Mouse (Mus musculus) MEL (cell line): ENCODE data around the gene Commd7. TPM values are rescaled to one million over a fixed set of nuclear protein-coding genes. Genes with fewer than 3 reads are reported as not detected.
"Not testable (repeated sequence)": the region's sequence is repeated elsewhere in the genome, so short reads cannot be mapped to it uniquely, and the experiment has no call there.

Experiments used
- DNase-seq: peaks from one replicate; pipeline ENCODE4 v3.0.0; 2011; ENCODE audit warnings: low read depth, low spot score
- H3K27ac ChIP-seq: 2 replicates; pipeline ENCODE4 v1.5.1; 2012; ENCODE audit warnings: low read depth, mild to moderate bottlenecking, control low read depth, low read length, moderate library complexity; ENCODE audit not compliant: control insufficient read depth
- H3K27me3 ChIP-seq, 2 experiments: fragments of 150-350 bp in 1 of 2; sonication (generic) in 1 of 2; 2 replicates each; pipeline ENCODE4 v1.6.1; 2012; ENCODE audit warnings: low read length in 2 of 2, mild to moderate bottlenecking in 2 of 2, improper control_type of control experiment in 1 of 2, moderate library complexity in 1 of 2; ENCODE audit not compliant: insufficient read depth in 2 of 2, control insufficient read depth in 1 of 2
- H3K36me3 ChIP-seq, 2 experiments: 2 replicates each; pipeline ENCODE4 v1.6.1; 2012 to 2014; ENCODE audit warnings: low read length in 2 of 2, improper control_type of control experiment in 1 of 2, inconsistent platforms in 1 of 2, mild to moderate bottlenecking in 1 of 2; ENCODE audit not compliant: insufficient read depth in 2 of 2, control insufficient read depth in 1 of 2
- H3K4me1 ChIP-seq, 2 experiments: fragments of 150-350 bp in 1 of 2; sonication (generic) in 1 of 2; 2 replicates each; pipeline ENCODE4 v1.6.1; 2012; ENCODE audit warnings: low read length in 2 of 2, improper control_type of control experiment in 1 of 2, mild to moderate bottlenecking in 1 of 2; ENCODE audit not compliant: insufficient read depth in 2 of 2, control insufficient read depth in 1 of 2
- H3K4me3 ChIP-seq, 2 experiments: fragments of 150-350 bp in 1 of 2; sonication (generic) in 1 of 2; 2 replicates each; pipeline ENCODE4 v1.5.1; 2012; ENCODE audit warnings: low read depth in 2 of 2, low read length in 2 of 2, mild to moderate bottlenecking in 2 of 2, moderate library complexity in 2 of 2, control low read depth in 1 of 2, improper control_type of control experiment in 1 of 2; ENCODE audit not compliant: control insufficient read depth in 1 of 2, insufficient read depth in 1 of 2
- H3K79me2 ChIP-seq: 2 replicates; pipeline ENCODE4 v1.6.1; 2012; ENCODE audit warnings: mild to moderate bottlenecking, low read length, moderate library complexity; ENCODE audit not compliant: control insufficient read depth, poor library complexity, insufficient read depth
- H3K9ac ChIP-seq: 2 replicates; pipeline ENCODE4 v1.6.1; 2012; ENCODE audit warnings: low read depth, mild to moderate bottlenecking, control low read depth, low read length, moderate library complexity; ENCODE audit not compliant: control insufficient read depth, poor library complexity, severe bottlenecking
- H3K9me3 ChIP-seq: fragments of 150-350 bp; sonication (generic); replicated peaks from 2 replicates; pipeline ENCODE4 v1.6.1; 2012; ENCODE audit warnings: mild to moderate bottlenecking, low read length, improper control_type of control experiment, moderate library complexity; ENCODE audit not compliant: insufficient read depth
- BHLHE40 ChIP-seq: IDR thresholded peaks from 2 replicates; pipeline ENCODE4 v1.6.1; 2012; ENCODE audit warnings: low read depth, mild to moderate bottlenecking, inconsistent platforms, low read length, improper control_type of control experiment, borderline replicate concordance
- CHD2 ChIP-seq: IDR thresholded peaks from 2 replicates; pipeline ENCODE4 v1.6.1; 2011; ENCODE audit warnings: low read length, improper control_type of control experiment
- CTCF ChIP-seq, 3 experiments: IDR thresholded peaks in 2 of 3; conservative IDR thresholded peaks in 1 of 3; 2 replicates each; pipeline ENCODE4 v1.5.1; 2011 to 2012; ENCODE audit warnings: low read length in 3 of 3, low read depth in 2 of 3, mild to moderate bottlenecking in 2 of 3, improper control_type of control experiment in 1 of 3, inconsistent platforms in 1 of 3, mixed read lengths in 1 of 3, moderate library complexity in 1 of 3; ENCODE audit not compliant: control insufficient read depth in 1 of 3, insufficient read depth in 1 of 3, poor library complexity in 1 of 3, severe bottlenecking in 1 of 3
- E2F4 ChIP-seq: IDR thresholded peaks from 2 replicates; pipeline ENCODE4 v1.6.1; 2011; ENCODE audit warnings: low read depth, low read length, improper control_type of control experiment, borderline replicate concordance
- ELF1 ChIP-seq: IDR thresholded peaks from 2 replicates; pipeline ENCODE4 v1.6.1; 2014; ENCODE audit warnings: low read depth, mild to moderate bottlenecking, inconsistent platforms, low read length, improper control_type of control experiment, moderate library complexity
- ETS1 ChIP-seq: IDR thresholded peaks from 2 replicates; pipeline ENCODE4 v1.6.1; 2012; ENCODE audit warnings: low read depth, mild to moderate bottlenecking, inconsistent platforms, low read length, improper control_type of control experiment, moderate library complexity
- GATA1 ChIP-seq: IDR thresholded peaks from 2 replicates; pipeline ENCODE4 v1.6.1; 2011; ENCODE audit warnings: low read depth, low read length, improper control_type of control experiment
- HCFC1 ChIP-seq: IDR thresholded peaks from 2 replicates; pipeline ENCODE4 v1.6.1; 2012; ENCODE audit warnings: low read depth, mild to moderate bottlenecking, inconsistent platforms, low read length, improper control_type of control experiment, moderate library complexity
- JUND ChIP-seq: IDR thresholded peaks from 2 replicates; pipeline ENCODE4 v1.6.1; 2011; ENCODE audit warnings: low read depth, mild to moderate bottlenecking, improper control_type of control experiment, low read length
- KAT2A ChIP-seq: conservative IDR thresholded peaks from 2 replicates; pipeline ENCODE4 v1.6.1; 2012; ENCODE audit warnings: low read depth, low read length, improper control_type of control experiment, inconsistent platforms
- MAX ChIP-seq: IDR thresholded peaks from 2 replicates; pipeline ENCODE4 v1.6.1; 2011; ENCODE audit warnings: low read length, improper control_type of control experiment
- MYC ChIP-seq: IDR thresholded peaks from 2 replicates; pipeline ENCODE4 v1.6.1; 2011; ENCODE audit warnings: low read depth, mild to moderate bottlenecking, low read length, improper control_type of control experiment, moderate library complexity
- NELFE ChIP-seq: IDR thresholded peaks from 2 replicates; pipeline ENCODE4 v1.6.1; 2011; ENCODE audit warnings: low read depth, low read length, improper control_type of control experiment
- NRF1 ChIP-seq: IDR thresholded peaks from 2 replicates; pipeline ENCODE4 v1.6.1; 2014; ENCODE audit warnings: low read depth, mild to moderate bottlenecking, inconsistent platforms, low read length, improper control_type of control experiment, moderate library complexity; ENCODE audit not compliant: poor library complexity, insufficient read depth, severe bottlenecking
- POLR2A ChIP-seq, 2 experiments: IDR thresholded peaks; 2 replicates each; pipeline ENCODE4 v1.6.1; 2011 to 2012; ENCODE audit warnings: low read length in 2 of 2, mild to moderate bottlenecking in 2 of 2, control low read depth in 1 of 2, improper control_type of control experiment in 1 of 2, low read depth in 1 of 2, moderate library complexity in 1 of 2; ENCODE audit not compliant: control insufficient read depth in 1 of 2, insufficient read depth in 1 of 2, poor library complexity in 1 of 2
- POLR2AphosphoS5 ChIP-seq: IDR thresholded peaks from 2 replicates; pipeline ENCODE4 v1.6.1; 2012; ENCODE audit warnings: low read depth, borderline replicate concordance, mild to moderate bottlenecking, inconsistent platforms, low read length, moderate library complexity, mixed read lengths
- RAD21 ChIP-seq: IDR thresholded peaks from 2 replicates; pipeline ENCODE4 v1.6.1; 2011; ENCODE audit warnings: mild to moderate bottlenecking, low read depth, low read length, improper control_type of control experiment
- RCOR1 ChIP-seq: IDR thresholded peaks from 2 replicates; pipeline ENCODE4 v1.6.1; 2012; ENCODE audit warnings: low read depth, mild to moderate bottlenecking, inconsistent platforms, low read length, improper control_type of control experiment
- SMC3 ChIP-seq: IDR thresholded peaks from 2 replicates; pipeline ENCODE4 v1.6.1; 2011; ENCODE audit warnings: low read depth, low read length, improper control_type of control experiment
- TCF12 ChIP-seq: IDR thresholded peaks from 2 replicates; pipeline ENCODE4 v1.6.1; 2014; ENCODE audit warnings: low read depth, mild to moderate bottlenecking, inconsistent platforms, low read length, improper control_type of control experiment, moderate library complexity
- USF1 ChIP-seq: IDR thresholded peaks from 2 replicates; pipeline ENCODE4 v1.6.1; 2014; ENCODE audit warnings: low read depth, mild to moderate bottlenecking, inconsistent platforms, low read length, improper control_type of control experiment, moderate library complexity
- ZC3H11A ChIP-seq: IDR thresholded peaks from 2 replicates; pipeline ENCODE4 v1.6.1; 2012; ENCODE audit warnings: low read depth, mild to moderate bottlenecking, inconsistent platforms, low read length, improper control_type of control experiment
- ZMIZ1 ChIP-seq: IDR thresholded peaks from 2 replicates; pipeline ENCODE4 v1.6.1; 2012; ENCODE audit warnings: low read depth, mild to moderate bottlenecking, inconsistent platforms, low read length, improper control_type of control experiment, moderate library complexity
- ZNF384 ChIP-seq: IDR thresholded peaks from 2 replicates; pipeline ENCODE4 v1.6.1; 2012; ENCODE audit warnings: low read depth, mild to moderate bottlenecking, inconsistent platforms, low read length, improper control_type of control experiment
- polyA plus RNA-seq, 2 experiments: library from polyadenylated mRNA; stranded (reverse) in 1 of 2; unstranded in 1 of 2; fragments of >175 nt in 1 of 2; fragments of >200 nt in 1 of 2; gene quantifications; 2 replicates each; pipeline versions ENCODE4 v1.2.1 to v1.2.4; 2012; ENCODE audit warnings: low replicate concordance in 2 of 2, low read depth in 1 of 2; ENCODE audit not compliant: insufficient read length in 2 of 2, insufficient read depth in 1 of 2, missing spikeins in 1 of 2
- total RNA-seq: library from RNA; depleted of rRNA; stranded (reverse); fragments of 300-350 nt; gene quantifications from 2 replicates; pipeline ENCODE4 v1.2.3, GENCODE M21; 2012

Gene Commd7
- total and polyA plus RNA-seq, 3 experiments = 25.5 to 36.1 TPM; not detected in 1

DNA sequence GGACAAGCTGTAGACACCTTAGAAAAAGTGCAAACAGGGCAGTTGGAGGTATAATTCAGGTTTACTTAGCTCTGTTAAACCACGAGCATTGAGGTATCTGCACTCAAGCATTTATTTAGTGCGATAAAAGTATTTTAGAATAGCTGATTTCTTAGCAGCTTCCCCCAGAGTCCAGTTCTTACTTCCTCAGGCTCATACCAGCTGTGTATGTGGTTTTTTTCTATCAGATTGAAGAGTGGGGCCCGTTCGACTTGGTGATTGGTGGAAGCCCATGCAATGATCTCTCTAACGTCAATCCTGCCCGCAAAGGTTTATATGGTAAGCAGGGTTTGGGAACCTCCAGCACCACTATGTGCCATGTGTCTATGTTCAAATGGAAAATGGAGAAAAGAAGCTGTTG, 44.4 kb upstream of the Commd7 start (continued):
- no peak for TF ChIP-seq BHLHE40
- peak; percentile 97 for TF ChIP-seq ETS1
- TF ChIP-seq POLR2AphosphoS5 = no peak
- no peak for TF ChIP-seq POLR2A (IDR thresholded peaks at IDR 0.05; ENCODE audit: control insufficient read depth in 1 of 2, insufficient read depth in 1 of 2, low read depth in 1 of 2, low read length in 2 of 2, poor library complexity in 1 of 2)
- no peak for TF ChIP-seq CTCF (IDR thresholded peaks at IDR 0.05 in 2 of 3, conservative IDR thresholded peaks at IDR 0.05 in 1 of 3; ENCODE audit: control insufficient read depth in 1 of 3, insufficient read depth in 1 of 3, low read depth in 2 of 3, low read length in 3 of 3, poor library complexity in 1 of 3, severe bottlenecking in 1 of 3)
- TF ChIP-seq GATA1 = peak; percentile 77
- no peak for TF ChIP-seq ELF1
- no peak for TF ChIP-seq MYC
- no peak for TF ChIP-seq NRF1
- TF ChIP-seq ZMIZ1 = no peak
- TF ChIP-seq JUND = no peak
- TF ChIP-seq KAT2A = no peak
- no peak for TF ChIP-seq E2F4
- no peak for TF ChIP-seq MAX

DNA sequence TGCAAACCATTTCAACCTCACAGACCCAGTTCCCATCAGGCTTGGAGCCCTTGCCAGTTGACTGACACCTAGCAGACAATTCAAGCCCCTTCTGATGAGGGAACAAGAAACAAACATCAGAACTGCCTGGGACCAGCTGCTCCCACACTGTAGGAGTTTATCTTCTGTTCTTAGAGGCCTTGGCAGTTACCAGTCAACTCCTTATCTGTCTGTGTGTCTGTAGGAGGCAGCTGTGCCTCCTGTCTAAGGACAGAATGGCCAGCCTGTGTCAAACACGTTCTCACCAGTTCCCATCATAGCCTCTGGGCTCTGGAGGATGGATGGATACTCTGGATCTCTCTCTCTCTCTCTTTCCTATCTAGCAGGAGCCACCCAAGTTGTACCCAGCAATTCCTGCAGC, 42.8 kb upstream of the Commd7 start:
- not testable (repeated sequence) for H3K79me2 ChIP-seq, H3K4me3 ChIP-seq, H3K27ac ChIP-seq, H3K9me3 ChIP-seq, DNase-seq, H3K9ac ChIP-seq, H3K27me3 ChIP-seq
- Histone ChIP-seq H3K36me3 (peaks cover 0 to 23% of the 10 kb centered on the region in 2 experiments; a peak in 2 of 4 replicates), H3K4me1 (peaks cover 13 to 25% of the 10 kb centered on the region in 2 experiments)
- TF ChIP-seq TCF12 = 0 out of 2 replicates have a peak, but pooled peaks have one; percentile 6

DNA sequence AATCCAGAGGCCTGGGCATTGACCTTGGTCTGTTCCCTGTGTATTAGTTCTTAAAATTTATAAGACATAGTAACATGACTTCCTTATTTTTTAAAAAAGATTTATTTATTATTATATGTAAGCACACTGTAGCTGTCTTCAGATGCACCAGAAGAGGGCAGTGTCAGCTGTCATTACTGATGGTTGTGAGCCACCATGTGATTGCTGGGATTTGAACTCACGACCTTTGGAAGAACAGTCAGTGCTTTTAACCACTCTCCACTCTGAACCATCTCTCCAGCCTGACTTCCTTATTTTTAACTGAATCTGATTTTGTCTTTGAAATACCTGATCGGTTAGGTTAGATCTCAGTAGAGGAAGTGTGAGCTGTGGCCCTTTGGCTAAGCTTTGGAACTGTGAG, 40.0 kb upstream of the Commd7 start:
- Histone ChIP-seq H3K4me1 (peaks cover 12 to 20% of the 10 kb centered on the region in 2 experiments), H3K27ac (no peak overlapping the region), H3K4me3 (no peak overlapping the region), H3K27me3 (no peaks in the 10 kb centered on the region), H3K36me3 (peaks cover 0 to 19% of the 10 kb centered on the region in 2 experiments; a peak in 2 of 4 replicates), H3K9me3 (no peaks in the 10 kb centered on the region), H3K79me2 (no peaks in the 10 kb centered on the region), H3K9ac (no peak overlapping the region)
- TF ChIP-seq HCFC1 (no peak), CTCF (IDR thresholded peaks at IDR 0.05 in 2 of 3, conservative IDR thresholded peaks at IDR 0.05 in 1 of 3; ENCODE audit: control insufficient read depth in 1 of 3, insufficient read depth in 1 of 3, low read depth in 2 of 3, low read length in 3 of 3, poor library complexity in 1 of 3, severe bottlenecking in 1 of 3) (peak; percentile 10 to 45 (median 11); a peak in 2 of 6 replicates), ZC3H11A (peak; percentile 30; the same call in 1 of the 2 replicates), RAD21 (peak; percentile 47), GATA1 (no peak), ZNF384 (no peak), CHD2 (no peak), NELFE (no peak), USF1 (peak; percentile 28; the same call in 1 of the 2 replicates), SMC3 (peak; percentile 31; the same call in 1 of the 2 replicates), KAT2A (no peak), JUND (no peak), RCOR1 (peak; percentile 63)
- peak; percentile 56 for DNase-seq
